Mouse (Mus musculus): Measurements from ENCODE around the gene Depdc1b.

The Depdc1b gene

DNA sequence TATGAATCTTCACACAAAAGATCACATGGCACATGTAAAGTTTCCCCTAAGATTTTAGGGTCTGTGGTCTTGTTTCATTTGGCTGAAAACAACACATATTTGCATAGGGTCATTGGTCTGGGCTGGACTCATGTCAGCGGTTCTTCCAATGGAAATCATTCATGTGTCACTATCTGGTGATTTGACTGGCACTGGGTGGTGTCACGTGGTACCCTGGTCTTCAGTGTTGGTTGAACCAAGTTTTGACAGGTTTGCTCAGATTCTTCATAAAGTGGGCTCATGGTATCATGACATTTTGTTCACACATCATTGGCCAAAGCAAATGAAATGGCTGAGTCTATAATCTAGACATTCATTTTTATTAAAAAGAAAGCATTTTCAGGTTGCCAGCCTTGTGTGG is 1.3 kb downstream of the Depdc1b start:
- DNase-seq, result no peak

DNA sequence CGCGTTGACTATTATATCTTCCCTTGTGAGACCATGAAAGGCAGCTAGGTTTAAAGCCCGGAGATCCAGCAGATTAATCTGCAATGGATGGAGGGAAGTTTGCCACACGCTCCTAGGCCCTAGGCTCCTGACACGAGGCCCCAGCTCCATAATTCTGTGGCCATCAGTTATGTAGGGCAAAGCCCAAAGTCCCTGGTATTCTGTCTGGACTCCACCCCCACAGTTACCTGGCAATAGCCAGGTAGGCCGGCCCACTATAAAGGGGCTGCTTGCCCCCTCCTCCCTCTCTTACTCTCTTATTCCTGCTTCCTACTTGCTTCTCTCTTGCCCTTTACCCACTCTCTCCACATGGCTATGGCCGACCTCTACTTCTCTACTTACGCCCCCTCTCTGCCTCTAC is 2.9 kb downstream of the Depdc1b start:
- DNase-seq, result no peak

DNA sequence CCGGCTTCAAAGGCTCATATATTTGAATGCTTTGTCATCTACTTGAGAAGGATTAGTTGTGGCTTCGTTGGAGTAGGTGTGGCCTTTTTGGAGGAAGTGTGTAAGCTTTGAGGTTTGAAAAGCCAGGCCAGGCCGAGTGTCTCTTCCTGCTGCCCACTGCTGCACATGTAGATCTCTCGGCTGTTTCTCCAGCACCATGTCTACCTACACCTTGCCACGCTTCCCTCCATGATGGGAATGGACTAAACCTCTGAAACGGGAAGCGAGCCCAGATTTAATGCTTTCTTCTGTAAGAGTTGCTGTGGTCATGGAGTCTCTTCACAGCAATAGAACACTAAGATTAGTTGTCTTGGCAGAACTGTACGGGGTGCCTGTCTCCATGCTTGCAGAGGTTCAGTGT is 4.1 kb downstream of the Depdc1b start:
- DNase-seq, result no peak

DNA sequence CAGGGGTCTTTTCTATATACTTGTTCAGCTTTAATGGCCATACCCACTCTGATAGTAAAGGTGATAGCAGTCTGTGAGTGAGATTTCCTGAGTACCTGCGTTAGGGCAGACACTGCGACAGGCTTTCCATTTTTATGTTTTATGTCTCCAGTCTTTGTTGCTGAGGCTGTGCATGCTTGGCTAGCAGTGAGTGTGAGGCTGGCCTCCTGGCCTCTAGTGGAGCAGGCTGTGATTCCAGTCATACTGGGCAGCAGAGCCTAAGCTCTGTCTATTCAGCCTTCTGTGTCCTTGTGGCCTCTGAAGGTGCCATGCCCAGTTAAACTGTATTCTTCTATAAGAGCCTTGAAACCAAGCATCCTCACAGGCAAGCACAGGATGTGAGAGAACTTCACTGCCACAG is 6.3 kb downstream of the Depdc1b start:
- no peak for DNase-seq

DNA sequence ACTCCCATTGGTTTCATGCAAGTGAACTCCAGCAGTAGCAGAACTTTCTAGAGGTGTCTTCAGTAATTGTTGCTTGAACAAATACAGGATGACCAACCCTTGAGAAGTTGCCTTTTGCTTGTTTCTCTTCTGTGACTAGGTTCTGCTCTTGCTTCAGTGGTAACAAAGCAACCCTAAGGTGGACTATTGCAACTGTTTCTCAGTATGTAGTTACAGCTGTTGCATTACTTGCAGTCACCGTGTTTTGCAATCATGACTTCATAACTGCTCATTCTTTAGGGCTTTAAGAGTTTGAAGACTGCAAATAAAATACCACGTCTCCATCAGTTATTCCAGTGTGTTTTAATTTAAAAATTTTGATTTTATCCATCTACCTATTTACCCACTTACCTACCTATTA is 7.2 kb downstream of the Depdc1b start:
- DNase-seq, result no peak

DNA sequence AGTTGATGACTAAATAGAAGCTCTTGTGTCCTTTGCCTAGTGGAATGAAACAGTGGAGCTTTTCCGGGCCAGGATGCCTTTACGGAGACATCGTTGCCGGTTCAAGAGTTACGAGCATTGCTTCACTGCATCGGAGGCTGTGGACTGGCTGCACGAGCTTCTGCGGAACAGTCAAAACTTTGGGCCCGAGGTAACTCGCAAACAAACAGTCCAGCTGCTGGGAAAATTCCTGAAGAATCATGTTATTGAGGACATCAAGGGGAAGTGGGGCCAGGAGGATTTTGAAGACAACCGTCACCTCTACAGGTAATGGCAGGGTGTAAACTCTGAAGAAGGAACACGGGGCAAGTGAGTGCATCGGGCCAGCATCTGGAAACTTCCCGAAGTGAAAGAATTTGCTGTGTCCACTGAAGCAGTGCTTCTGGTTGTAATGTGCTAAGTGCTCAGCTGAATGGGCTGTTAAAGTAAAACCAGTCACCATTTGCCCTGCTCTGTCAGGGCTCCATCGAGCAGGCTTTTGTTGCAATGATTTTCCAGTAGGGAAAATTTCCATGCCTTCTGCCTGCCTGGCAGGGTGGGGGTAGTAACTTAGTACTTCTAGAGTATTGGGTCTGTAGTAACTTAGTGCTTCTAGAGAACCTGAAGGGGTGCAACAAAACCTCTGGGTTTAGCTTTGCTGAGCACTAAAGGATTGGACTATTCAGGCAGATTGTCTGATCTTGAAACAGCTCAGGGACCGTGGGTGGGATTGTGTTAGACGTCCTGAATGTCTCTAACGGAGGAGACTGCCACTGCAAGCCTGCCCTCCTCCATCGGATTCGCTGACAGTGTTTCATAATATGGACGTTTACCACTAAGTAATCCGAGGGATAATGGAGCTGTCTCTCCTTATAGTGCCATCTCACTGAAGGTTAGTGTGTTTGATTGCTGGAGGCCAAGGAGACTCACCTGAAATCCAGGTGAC is 8.0 kb downstream of the Depdc1b start:
- DNase-seq, result no peak

DNA sequence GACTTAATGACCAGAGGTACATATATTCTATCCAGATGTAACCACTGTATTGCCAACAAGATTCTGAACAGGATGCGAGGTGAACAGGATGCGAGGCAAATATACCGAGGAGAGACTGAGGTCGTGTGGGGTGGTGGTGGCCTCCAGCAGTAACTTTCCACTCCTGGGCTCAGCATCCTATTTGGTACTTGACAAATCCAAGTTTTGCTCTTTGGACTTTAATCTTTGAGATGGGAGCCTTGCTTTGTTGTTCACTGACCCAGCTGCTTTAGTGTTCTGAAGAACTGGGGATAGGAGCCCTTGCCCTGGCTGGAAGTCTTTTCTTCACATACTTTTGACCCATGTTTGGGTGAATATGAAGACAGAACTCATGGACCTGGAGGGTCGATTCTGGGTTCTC is 9.7 kb downstream of the Depdc1b start:
- no peak for DNase-seq

DNA sequence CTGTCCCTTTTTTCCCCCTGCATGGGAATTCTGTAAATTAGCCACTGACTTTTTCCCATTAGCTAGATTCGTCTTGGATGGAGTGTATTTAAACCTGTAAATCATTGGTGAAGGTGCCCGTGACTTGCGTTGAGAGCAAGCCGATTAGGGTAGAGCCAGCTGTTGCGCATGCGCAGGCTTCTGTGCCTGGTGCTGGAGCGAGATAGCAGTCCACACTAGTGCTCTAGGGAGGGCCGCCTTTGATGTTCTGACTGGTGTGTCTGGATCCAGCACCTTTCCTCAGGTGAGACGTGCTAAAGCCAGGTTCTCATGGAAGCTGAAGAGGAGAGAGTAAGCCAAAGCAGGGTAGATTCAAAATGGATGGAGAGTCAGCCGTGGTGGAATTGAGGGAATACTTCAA is 10.2 kb downstream of the Depdc1b start:
- no peak for DNase-seq

DNA sequence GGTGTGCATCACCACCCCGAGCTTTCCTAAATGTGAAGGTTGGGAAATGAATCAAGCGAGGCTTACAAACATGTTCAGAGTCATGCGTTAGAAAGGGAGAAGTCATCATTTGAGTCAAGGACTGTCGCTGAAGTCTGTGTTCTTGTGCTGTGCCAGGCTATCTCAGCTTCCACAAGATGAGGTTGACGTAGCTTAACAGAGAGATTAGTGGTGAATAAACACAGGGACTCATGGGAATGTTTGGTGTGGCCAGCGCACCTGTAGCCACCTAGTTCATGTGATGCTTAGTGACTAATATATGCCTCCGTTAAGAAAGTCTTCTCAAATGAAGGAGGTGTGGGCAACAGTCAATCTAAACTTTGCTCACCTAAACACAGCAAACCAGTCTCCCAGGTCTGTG is 10.9 kb downstream of the Depdc1b start:
- no peak for DNase-seq

DNA sequence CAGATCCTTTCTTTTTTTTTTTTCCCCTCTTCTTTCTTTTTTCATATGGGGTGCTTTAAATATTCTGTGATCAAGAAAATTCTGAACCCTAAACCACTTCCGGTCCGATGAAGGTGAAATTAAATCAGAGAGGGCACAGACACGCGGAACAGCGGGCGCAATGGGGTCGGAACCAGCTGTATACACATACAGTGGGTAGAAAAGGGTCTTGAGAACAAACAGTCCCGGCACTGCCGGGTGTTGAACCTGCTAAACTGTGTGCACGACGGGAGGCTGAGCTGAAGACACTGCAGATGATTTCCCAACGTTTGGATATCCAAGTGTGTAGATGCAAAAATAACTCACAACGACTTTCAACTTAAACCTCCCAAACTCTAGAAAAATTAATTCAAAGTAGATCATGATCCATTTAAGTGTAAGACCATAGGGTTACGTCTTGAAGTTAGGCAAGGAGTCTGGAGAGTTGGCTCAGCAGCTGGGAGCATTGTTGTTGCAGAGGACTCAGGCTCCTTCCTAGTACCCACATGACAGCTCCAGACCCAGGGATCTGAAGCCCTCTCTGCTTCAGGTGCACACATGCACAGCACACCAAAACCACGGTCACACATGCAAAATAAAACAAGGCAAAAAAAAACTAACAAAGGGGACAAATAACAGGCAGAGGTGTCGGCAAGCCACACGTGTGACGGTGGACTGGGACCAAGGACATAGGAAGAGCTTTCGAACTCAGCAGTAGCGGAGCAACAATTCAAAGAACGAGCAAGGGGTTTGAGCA is 12.5 kb downstream of the Depdc1b start:
- no peak for DNase-seq

DNA sequence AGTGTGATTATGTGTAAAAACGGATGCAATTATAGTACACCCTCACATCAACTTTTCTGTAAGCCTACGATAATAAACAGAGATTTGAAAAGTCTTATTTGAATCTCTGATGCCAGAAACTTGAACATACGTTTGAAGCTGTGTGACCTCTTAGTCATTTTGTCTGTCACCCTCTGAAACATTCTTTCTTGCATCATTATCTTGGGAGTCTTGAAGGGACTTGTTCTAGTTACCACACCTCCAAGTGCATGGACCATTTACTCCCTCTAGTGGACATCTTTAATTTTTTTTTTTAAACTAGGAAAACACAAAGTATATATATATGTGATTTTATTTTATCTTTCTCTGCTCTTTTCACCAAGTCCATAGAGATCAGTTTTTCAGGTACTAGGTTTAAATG is 13.6 kb downstream of the Depdc1b start:
- DNase-seq, result no peak

DNA sequence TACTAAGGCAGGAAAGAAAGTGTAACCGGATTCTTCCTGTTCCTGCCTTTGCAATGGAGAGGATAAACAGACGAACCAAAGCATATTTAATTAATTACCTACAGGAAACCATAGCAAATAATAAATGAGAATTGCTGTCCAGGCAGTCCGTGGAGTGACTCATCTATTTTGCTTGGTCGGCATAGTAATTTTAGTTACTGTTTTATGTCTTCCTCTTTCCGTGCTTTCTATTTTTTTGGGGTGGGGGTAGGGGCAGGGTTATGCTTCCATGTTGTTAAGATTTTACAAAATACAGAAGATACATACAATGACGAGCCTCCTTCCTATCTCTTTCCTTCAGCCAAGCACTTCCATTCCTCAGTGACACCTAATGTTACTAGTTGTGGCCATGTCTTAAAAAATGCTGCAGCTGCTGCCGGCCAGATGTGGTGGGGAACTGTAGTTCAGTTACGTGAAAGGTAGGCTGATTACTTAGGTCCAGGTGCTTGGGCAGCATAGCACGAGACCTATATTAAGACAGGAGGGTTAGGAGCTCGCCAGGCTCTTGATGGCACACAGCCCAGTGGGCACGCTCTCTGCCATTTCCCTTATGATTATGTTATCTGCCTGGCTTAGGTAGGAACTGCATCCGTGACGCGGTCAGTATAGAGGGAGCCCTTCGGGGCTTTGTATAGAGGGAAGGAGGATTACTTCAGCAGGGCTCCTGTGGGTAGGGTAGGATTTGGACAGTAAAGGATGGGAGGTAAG is 19.3 kb downstream of the Depdc1b start:
- no peak for DNase-seq

DNA sequence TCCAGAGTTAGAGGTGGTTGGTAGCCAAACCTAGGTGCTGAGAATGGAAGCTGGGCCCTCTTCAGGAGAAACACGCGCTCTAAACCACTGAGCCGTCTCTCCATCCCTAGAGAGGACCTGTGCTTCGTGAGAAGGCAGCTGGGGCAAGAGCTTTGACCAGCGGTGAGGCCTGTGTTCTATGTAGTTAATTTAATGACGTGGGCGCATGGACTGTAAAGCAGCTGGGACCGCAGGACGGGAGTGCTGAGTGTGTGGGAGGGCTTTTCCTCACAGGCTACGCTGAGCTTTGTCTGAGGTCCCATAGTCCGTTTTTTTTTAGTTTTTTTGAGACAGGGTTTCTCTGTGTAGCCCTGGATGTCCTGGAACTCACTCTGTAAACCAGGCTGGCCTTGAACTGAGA is 20.1 kb downstream of the Depdc1b start:
- no peak for DNase-seq

DNA sequence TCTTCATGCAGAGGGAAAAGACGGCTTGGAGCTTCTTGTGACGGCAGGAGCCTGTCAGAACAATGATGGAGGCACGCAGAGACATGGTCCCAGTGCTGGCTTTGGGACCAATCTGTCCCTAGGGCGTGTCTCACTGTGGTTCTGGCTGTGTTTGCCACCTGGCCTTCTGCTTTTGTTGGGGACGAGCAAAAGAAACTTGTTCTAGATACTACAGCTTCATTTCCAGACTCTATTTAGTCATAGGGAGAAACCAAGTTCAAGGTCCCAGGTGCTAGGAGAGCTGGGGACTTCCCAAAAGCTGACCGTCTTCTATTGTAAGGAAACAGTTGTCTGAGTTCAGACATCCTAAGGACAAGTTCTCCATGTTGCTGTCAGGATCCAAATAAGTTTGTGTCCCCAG is 21.2 kb downstream of the Depdc1b start:
- DNase-seq, result no peak

DNA sequence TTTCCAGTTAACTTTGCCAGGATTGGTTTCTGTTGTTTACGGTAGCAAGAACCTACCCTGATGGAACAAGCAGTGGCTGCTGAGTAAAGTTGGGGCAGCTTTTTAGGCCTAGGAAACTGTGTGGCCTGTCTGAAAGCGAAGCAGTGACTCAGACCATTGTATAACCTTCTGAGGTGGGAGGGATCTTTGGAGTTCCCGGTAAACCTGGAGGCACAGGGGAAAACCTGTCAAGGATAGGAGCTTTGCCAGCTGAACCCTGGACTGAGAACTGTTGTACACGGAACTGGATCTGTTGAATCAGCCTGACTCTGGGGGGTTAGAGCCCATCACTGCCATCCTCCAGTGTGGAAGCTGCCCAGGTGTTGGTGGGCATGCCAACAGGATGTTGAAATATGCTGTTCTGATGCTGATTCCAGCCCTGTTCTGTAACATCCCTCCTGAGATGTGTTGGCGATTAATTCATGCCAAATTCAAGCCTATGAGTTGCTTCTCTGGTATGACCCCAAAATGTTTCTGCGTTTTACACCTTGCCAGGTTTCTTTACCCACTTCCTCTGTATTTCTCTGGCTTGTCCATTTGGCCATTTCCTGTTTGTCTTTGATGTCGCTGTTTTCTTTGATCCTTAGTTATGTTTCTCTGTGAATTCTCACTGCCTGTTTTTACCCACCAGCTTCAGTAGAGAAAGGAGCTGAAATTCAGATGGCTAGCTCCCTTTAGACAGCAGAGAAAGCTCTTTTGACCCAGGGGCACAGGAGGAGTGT is 22.1 kb downstream of the Depdc1b start:
- DNase-seq, result no peak

DNA sequence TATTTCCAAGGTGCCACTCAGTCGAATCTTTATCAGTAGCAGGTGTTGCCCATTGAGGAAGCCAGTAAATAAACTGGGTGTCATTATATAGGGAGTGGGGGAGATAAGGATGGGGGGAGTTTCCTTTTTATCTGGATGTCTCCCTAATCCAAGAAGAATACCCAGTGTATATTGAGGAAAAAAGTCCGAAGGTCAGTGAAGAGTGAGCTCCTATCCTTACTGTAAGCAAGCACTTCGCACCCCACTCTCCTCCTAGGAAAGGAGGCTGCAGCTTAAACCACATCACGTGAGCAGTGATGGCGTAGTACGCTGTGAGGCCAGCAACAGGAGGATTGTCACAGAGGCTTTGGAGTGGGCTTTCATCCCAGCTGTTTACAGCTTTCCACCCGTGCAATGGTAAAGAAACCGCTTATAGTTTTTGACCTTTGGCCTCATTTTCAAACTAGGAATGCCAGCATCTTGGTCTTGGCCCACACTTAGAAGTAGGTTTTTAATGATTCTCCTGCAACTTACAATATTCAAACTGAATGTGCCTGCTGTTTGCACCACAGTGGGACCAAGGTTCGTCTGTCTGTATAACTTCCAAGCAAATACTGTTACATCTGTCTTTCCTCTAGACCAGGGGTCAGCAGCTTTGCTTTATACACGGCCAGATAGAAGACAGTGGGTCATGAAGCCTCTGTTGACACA is 23.9 kb downstream of the Depdc1b start:
- no peak for DNase-seq

DNA sequence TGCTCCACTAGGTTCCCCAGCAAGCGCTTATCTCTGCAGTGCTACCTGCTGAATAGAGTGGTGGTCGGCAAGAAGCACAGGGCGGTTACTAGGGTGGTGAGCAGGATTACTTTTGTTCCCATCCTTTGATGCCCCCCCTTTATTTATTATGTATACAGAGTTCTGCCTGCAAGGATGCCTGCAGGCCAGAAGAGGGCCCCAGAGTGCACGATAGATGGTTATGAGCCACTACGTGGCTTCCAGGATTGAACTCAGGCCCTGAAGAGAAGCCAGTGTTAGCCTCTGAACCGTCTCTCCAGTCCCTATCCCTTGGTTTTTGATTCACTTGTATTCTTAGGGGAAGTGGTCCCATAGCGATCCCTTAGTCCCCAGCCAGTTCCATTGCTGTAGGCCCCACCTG is 25.5 kb downstream of the Depdc1b start:
- DNase-seq, result peak in 1 of 2 experiments; percentile 31

DNA sequence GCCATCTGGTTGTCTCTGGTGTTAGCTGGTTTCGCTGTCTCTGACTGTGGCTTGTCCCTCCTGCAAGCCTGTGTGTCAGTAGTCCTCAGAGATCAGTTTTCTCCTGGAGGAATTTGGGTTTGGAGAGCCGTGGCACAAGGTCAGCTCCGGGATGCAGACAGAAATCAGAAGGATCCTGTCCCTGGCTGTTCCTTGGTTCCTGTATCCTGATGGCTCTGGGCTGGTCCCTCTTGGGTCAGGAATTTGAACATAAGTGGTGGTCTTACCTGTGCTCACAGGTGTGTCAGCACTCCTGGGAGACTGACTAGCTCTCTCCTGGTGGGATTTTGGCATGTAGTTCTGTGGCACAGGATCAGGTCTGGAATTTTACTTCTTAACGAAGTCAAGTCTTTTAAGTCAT is 29.6 kb downstream of the Depdc1b start:
- no peak for DNase-seq

DNA sequence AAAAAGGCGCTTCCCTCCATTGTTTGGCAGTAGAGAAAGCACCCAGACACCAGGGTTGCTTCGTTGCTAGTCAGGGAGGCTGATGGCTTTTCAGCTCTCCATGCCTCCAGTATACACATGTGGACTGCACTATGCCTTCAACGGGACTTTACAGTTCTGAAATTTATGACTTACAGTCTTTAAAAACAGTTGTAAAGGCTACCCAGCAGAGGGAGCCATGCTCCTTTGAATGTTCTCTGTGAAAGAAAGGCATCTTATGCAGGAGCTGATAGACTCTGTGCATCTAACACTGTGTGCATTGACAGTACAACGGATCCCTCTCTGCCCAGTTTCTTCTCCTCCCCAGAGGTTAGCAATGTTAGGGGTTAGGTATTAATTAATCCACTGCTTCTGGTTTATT is 30.9 kb downstream of the Depdc1b start:
- DNase-seq, result peak; percentile 19 to 70

DNA sequence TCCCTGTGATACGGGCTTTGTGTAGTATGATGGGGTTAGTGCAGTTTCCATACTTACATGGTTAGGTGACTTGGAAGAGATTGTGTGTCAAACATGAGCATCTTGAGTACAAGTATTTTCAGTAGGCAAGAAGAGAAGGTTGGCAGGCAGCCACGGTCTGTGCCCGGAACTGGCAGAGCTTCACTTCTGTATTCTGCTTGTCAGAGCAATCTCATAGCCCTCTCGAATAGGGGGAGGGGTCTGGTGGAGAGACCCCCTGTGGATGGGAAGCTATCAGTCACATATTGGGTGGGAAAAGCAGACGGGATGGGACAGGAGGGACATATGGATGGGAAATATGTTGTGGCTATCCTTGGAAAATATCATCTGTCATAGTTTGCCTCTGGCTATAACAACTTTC is 33.5 kb downstream of the Depdc1b start:
- DNase-seq, result peak; percentile 33 to 66

DNA sequence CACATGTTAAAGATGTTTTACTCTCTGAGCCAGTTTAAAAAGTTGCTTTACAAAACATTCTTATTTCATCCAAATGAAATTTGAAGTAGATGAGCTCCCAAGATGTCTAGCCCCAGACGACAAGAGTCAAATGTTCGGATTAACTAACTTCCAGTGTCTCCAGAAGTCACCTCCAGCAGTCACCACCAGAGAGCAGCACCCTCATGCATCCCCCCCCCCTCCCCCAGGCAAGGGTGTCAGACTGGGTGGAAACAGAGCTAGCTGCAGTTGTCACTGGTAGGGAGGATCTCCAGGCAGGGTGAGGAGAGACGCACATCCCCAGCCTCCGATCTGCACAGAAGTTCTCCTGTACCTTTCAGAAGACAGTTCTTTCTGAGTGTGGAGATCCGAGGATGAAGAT is 37.6 kb downstream of the Depdc1b start:
- no peak for DNase-seq

All from cerebellum, postnatal 25 days (tissue).